19 mouse cellular contexts compared by ENCODE assay signal in the genomic region with DNA sequence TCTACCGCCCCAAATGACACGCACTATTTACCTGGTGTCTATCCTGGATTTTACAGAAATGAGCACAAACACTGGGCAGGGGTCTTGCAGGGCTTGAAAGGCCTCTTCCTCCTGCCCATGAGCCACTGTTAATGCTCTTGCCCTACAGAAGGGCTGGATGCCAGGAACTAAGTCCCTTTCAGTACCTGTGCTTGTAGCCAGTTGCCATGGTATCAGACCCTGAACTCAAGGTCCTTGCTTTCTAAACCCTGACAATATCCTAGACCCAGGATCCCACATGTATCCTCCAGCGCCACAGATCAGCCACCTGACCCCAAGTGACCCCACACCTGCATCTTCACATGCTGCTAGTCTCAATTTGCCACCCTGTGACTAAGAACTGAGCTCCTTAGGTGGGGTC. TPM values are rescaled to one million over a fixed set of nuclear protein-coding genes. Genes with fewer than 3 reads are reported as not detected.
DNase-seq lines count a peak whose midpoint lies in the region; ATAC-seq and TF ChIP-seq lines count a peak whose summit lies in the region.
"Had no signal": no experiment of that assay in that cellular context is flagged by ENCODE, and none has a peak within 500 bp of the region (broad histone marks: within the 10 kb centered on the region; RNA-seq: fewer than 3 reads in every experiment).

No protein-coding gene starts in this region.

- 0 out of 2 replicates have a peak, but pooled peaks cover 2% of the 10 kb centered on the region for H3K27me3 ChIP-seq in forebrain, embryonic 15.5 days
- no peaks in the 10 kb centered on the region for H3K27me3 ChIP-seq in forebrain, postnatal 0 days (ENCODE audit: insufficient read depth, low read length)
- no peaks in the 10 kb centered on the region for H3K27me3 ChIP-seq in kidney, embryonic 15.5 days
- H3K27me3 ChIP-seq in neural tube, embryonic 12.5 days (replicated peaks) = 0 out of 2 replicates have a peak, but pooled peaks cover 3% of the 10 kb centered on the region
- H3K27me3 ChIP-seq: embryonic facial prominence, embryonic 12.5 days had no signal

- no peak for DNase-seq in forebrain, postnatal 0 days
- DNase-seq in kidney, adult 9 months = peak; percentile 55
- no peak for DNase-seq in neural tube, embryonic 10.5 days (ENCODE audit: extremely low spot score, low spot score)
- DNase-seq in testis, postnatal 10 days (ENCODE audit: low spot score) = no peak
- DNase-seq: adrenal gland, postnatal 10 days; cerebellum, adult 9-11 months; gastrocnemius, adult 2 months; heart, postnatal 10 days; lung, adult 18-20 months; right cerebral cortex, postnatal 14 days; spleen, adult 18-20 months; thymus, postnatal 36 days had no signal

- WGBS in forebrain, embryonic 15.5 days = 88% methylated on average over 3 of the region's 3 CpGs
- 83% methylated on average over 3 of the region's 3 CpGs for WGBS in forebrain, postnatal 0 days
- WGBS in kidney, embryonic 15.5 days = 79% methylated on average over 3 of the region's 3 CpGs
- WGBS in neural tube, embryonic 12.5 days = 84% methylated on average over 3 of the region's 3 CpGs

- 0 out of 2 replicates have a peak, but pooled peaks have one; percentile 24 for ATAC-seq in forebrain, embryonic 15.5 days (replicated peaks)
- ATAC-seq in forebrain, postnatal 0 days = no peak
- no peak for ATAC-seq in kidney, embryonic 15.5 days (replicated peaks; ENCODE audit: low FRiP score)
- 0 out of 2 replicates have a peak, but pooled peaks have one; percentile 11 for ATAC-seq in neural tube, embryonic 12.5 days (ENCODE audit: low FRiP score, low read depth)

- peaks cover 4% of the 10 kb centered on the region; the same call in 1 of the 2 replicates for H3K4me1 ChIP-seq in forebrain, embryonic 15.5 days
- H3K4me1 ChIP-seq in forebrain, postnatal 0 days (ENCODE audit: insufficient read depth) = no peaks in the 10 kb centered on the region
- peaks cover 3% of the 10 kb centered on the region; the same call in 1 of the 2 replicates for H3K4me1 ChIP-seq in kidney, embryonic 15.5 days
- H3K4me1 ChIP-seq in neural tube, embryonic 12.5 days = no peaks in the 10 kb centered on the region
- H3K4me1 ChIP-seq: embryonic facial prominence, embryonic 12.5 days had no signal

- no peak overlapping the region for H3K4me3 ChIP-seq in forebrain, embryonic 15.5 days
- no peak overlapping the region for H3K4me3 ChIP-seq in forebrain, postnatal 0 days (ENCODE audit: low read depth, low read length)
- no peak overlapping the region for H3K4me3 ChIP-seq in kidney, embryonic 15.5 days (replicated peaks)
- no peak overlapping the region for H3K4me3 ChIP-seq in neural tube, embryonic 12.5 days
- H3K4me3 ChIP-seq: embryonic facial prominence, embryonic 12.5 days; erythroblast, embryonic 14.5 days; gastrocnemius, adult 2 months had no signal

- H3K4me2 ChIP-seq in forebrain, embryonic 15.5 days (replicated peaks) = no peak overlapping the region
- no peak overlapping the region for H3K4me2 ChIP-seq in forebrain, postnatal 0 days (ENCODE audit: low read depth)
- no peak overlapping the region for H3K4me2 ChIP-seq in kidney, embryonic 15.5 days
- H3K4me2 ChIP-seq in neural tube, embryonic 12.5 days (replicated peaks) = no peak overlapping the region
- H3K4me2 ChIP-seq: embryonic facial prominence, embryonic 12.5 days; heart, embryonic 11.5 days had no signal

- no peaks in the 10 kb centered on the region for H3K9me3 ChIP-seq in forebrain, embryonic 15.5 days
- H3K9me3 ChIP-seq in forebrain, postnatal 0 days (ENCODE audit: low read length) = no peaks in the 10 kb centered on the region
- no peaks in the 10 kb centered on the region for H3K9me3 ChIP-seq in kidney, embryonic 15.5 days (replicated peaks)
- no peaks in the 10 kb centered on the region for H3K9me3 ChIP-seq in neural tube, embryonic 12.5 days
- H3K9me3 ChIP-seq: embryonic facial prominence, embryonic 12.5 days had no signal

- no peaks in the 10 kb centered on the region for H3K36me3 ChIP-seq in forebrain, embryonic 15.5 days
- H3K36me3 ChIP-seq in forebrain, postnatal 0 days (ENCODE audit: insufficient read depth) = no peaks in the 10 kb centered on the region
- no peaks in the 10 kb centered on the region for H3K36me3 ChIP-seq in kidney, embryonic 15.5 days
- no peaks in the 10 kb centered on the region for H3K36me3 ChIP-seq in neural tube, embryonic 12.5 days
- H3K36me3 ChIP-seq: embryonic facial prominence, embryonic 12.5 days; G1E had no signal

- H3K9ac ChIP-seq in forebrain, embryonic 15.5 days (replicated peaks) = no peak overlapping the region
- no peak overlapping the region for H3K9ac ChIP-seq in forebrain, postnatal 0 days
- no peak overlapping the region for H3K9ac ChIP-seq in kidney, embryonic 15.5 days
- no peak overlapping the region for H3K9ac ChIP-seq in neural tube, embryonic 12.5 days
- H3K9ac ChIP-seq: embryonic facial prominence, embryonic 12.5 days had no signal

- no peak for TF ChIP-seq CTCF in forebrain, postnatal 0 days (IDR thresholded peaks at IDR 0.05; ENCODE audit: low read depth)

- H3K27ac ChIP-seq in forebrain, embryonic 15.5 days (replicated peaks) = no peak overlapping the region
- H3K27ac ChIP-seq in forebrain, postnatal 0 days (ENCODE audit: low read depth, low read length) = no peak overlapping the region
- no peak overlapping the region for H3K27ac ChIP-seq in kidney, embryonic 15.5 days
- no peak overlapping the region for H3K27ac ChIP-seq in neural tube, embryonic 12.5 days
- H3K27ac ChIP-seq: embryonic facial prominence, embryonic 12.5 days; gastrocnemius, adult 2 months had no signal

RNA-seq across cellular contexts. Expression of a gene that starts 39.1 kb away (rescaled TPM):
- polyA plus RNA-seq in forebrain, embryonic 15.5 days (2015; fragmentation: Nextera tagmentation; extraction: Ambion mirVana) = 40.8 and 47.6 TPM in 2 replicates
- total RNA-seq in forebrain, postnatal 0 days (2014; rRNA removed) = 33.9 and 35.5 TPM in 2 replicates
- polyA plus RNA-seq in forebrain, postnatal 0 days (2015; fragmentation: Nextera tagmentation; extraction: Ambion mirVana) = 33.1 and 39.0 TPM in 2 replicates
- polyA plus RNA-seq in kidney, embryonic 15.5 days (2015; fragmentation: Nextera tagmentation; extraction: Ambion mirVana) = 26.4 and 27.9 TPM in 2 replicates
- polyA plus RNA-seq in neural tube, embryonic 12.5 days (2016; fragmentation: Nextera tagmentation; extraction: Ambion mirVana) = 38.0 and 42.8 TPM in 2 replicates

Comparison
In these comparisons a context has a peak if more than half of its experiments do, and no peak if none do; other contexts are left out.
1. ATAC-seq: peak in forebrain, embryonic 15.5 days (single experiment) and neural tube, embryonic 12.5 days (single experiment); none in forebrain, postnatal 0 days (single experiment) and kidney, embryonic 15.5 days (single experiment).